Mouse (Mus musculus) erythroblast, adult 5-6 weeks (primary cell): Measurements from ENCODE around the gene Pigyl. TPM values are rescaled to one million over a fixed set of nuclear protein-coding genes. Genes with fewer than 3 reads are reported as not detected.

Experiments
- ATAC-seq: replicated peaks from 2 replicates; pipeline ENCODE4 v1.8.0; 2016; ENCODE audit warnings: moderate number of reproducible peaks, mild to moderate bottlenecking, moderate TSS enrichment, inconsistent platforms; ENCODE audit not compliant: poor library complexity, low FRiP score, severe bottlenecking
- total RNA-seq, 2 experiments: library from RNA; stranded (forward) in 1 of 2; stranded (reverse) in 1 of 2; fragments of 150-400 nt in 1 of 2; fragments of 200-764, 138-1000 nt in 1 of 2; gene quantifications; 2 replicates each; pipeline versions ENCODE4 v1.2.3 to v1.2.4; 2015 to 2017; ENCODE audit warnings: low replicate concordance in 2 of 2

The Pigyl gene
- total RNA-seq, 2 experiments from 2014 or later: 5.6 to 8.2 TPM

GRCm38 (mm10) chr9:22169327-22169726 lies 12.7 kb downstream of the Pigyl start:
- ATAC-seq: no peak

GRCm38 (mm10) chr9:22172318-22172717 lies 15.7 kb downstream of the Pigyl start:
- ATAC-seq: no peak

GRCm38 (mm10) chr9:22188025-22188611 lies 31.5 kb downstream of the Pigyl start, which contains the start of gene Zfp872:
TSS of gene Zfp872 (plus strand) at chr9:22188090.
- ATAC-seq: no peak

DNA sequence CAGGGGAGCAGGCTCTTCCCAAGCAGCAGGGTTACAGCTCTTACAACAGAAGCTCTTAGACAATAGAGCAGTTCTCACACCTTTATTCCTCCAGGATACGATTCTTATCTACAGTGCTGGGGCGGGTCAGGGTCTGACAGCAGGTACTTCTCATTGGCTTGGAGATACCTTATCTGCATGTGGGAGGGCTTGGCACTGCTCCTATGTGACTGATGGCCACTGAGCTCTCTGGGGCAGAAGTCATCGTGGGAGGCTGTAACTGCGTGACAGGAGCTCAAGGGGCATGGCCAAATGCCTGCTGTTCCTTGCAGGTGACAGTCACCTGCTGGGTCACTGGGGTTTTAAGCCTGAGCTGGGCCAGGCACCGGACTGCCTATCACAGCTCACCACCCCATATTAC lies 39.8 kb downstream of the Pigyl start:
- ATAC-seq: no peak

Other genes starting within 250 kb of the Pigyl start
- 17.1 and 21.5 TPM in 2 replicates for gene Rab3d, start 238.7 kb upstream of the Pigyl start, total RNA-seq (2015; ENCODE audit: low replicate concordance)
- 11.2 and 13.4 TPM in 2 replicates for gene Rab3d, start 238.7 kb upstream of the Pigyl start, total RNA-seq (2017; ENCODE audit: low replicate concordance)
- not detected in 2 replicates for gene Ccdc159, start 229.4 kb upstream of the Pigyl start, total RNA-seq (2015; ENCODE audit: low replicate concordance)
- not detected in 2 replicates for gene Ccdc159, start 229.4 kb upstream of the Pigyl start, total RNA-seq (2017; ENCODE audit: low replicate concordance)
- gene Tmem205, start 229.3 kb upstream of the Pigyl start, total RNA-seq (2015; ENCODE audit: low replicate concordance): 9.8 and 15.7 TPM in 2 replicates
- gene Tmem205, start 229.3 kb upstream of the Pigyl start, total RNA-seq (2017; ENCODE audit: low replicate concordance): 1.5 TPM in 2 replicates
- gene Plppr2, start 219.8 kb upstream of the Pigyl start, total RNA-seq (2015; ENCODE audit: low replicate concordance): 0.42 TPM in 1 of 2 replicates, not detected in the other
- not detected in 2 replicates for gene Plppr2, start 219.8 kb upstream of the Pigyl start, total RNA-seq (2017; ENCODE audit: low replicate concordance)
- gene Swsap1, start 201.1 kb upstream of the Pigyl start, total RNA-seq (2015; ENCODE audit: low replicate concordance): 0.58 and 1.5 TPM in 2 replicates
- 3.8 and 6.6 TPM in 2 replicates for gene Swsap1, start 201.1 kb upstream of the Pigyl start, total RNA-seq (2017; ENCODE audit: low replicate concordance)
- 68.1 and 70.3 TPM in 2 replicates for gene Epor, start 193.3 kb upstream of the Pigyl start, total RNA-seq (2015; ENCODE audit: low replicate concordance)
- 70.3 and 91.0 TPM in 2 replicates for gene Epor, start 193.3 kb upstream of the Pigyl start, total RNA-seq (2017; ENCODE audit: low replicate concordance)
- gene Rgl3, start 167.4 kb upstream of the Pigyl start, total RNA-seq (2015; ENCODE audit: low replicate concordance): not detected in 2 replicates
- gene Rgl3, start 167.4 kb upstream of the Pigyl start, total RNA-seq (2017; ENCODE audit: low replicate concordance): not detected in 2 replicates
- gene Ccdc151, start 154.2 kb upstream of the Pigyl start, total RNA-seq (2015; ENCODE audit: low replicate concordance): 4.2 TPM in 1 of 2 replicates, not detected in the other
- gene Ccdc151, start 154.2 kb upstream of the Pigyl start, total RNA-seq (2017; ENCODE audit: low replicate concordance): 0.84 and 0.85 TPM in 2 replicates
- gene Prkcsh, start 154.0 kb upstream of the Pigyl start, total RNA-seq (2015; ENCODE audit: low replicate concordance): 13.1 and 13.4 TPM in 2 replicates
- gene Prkcsh, start 154.0 kb upstream of the Pigyl start, total RNA-seq (2017; ENCODE audit: low replicate concordance): 20.2 and 25.0 TPM in 2 replicates
- not detected in 2 replicates for gene Elavl3, start 104.8 kb upstream of the Pigyl start, total RNA-seq (2015; ENCODE audit: low replicate concordance)
- not detected in 2 replicates for gene Elavl3, start 104.8 kb upstream of the Pigyl start, total RNA-seq (2017; ENCODE audit: low replicate concordance)
- not detected in 2 replicates for gene Gm49318, start 85.6 kb upstream of the Pigyl start, total RNA-seq (2015; ENCODE audit: low replicate concordance)
- not detected in 2 replicates for gene Gm49318, start 85.6 kb upstream of the Pigyl start, total RNA-seq (2017; ENCODE audit: low replicate concordance)
- gene Zfp653, start 85.5 kb upstream of the Pigyl start, total RNA-seq (2015; ENCODE audit: low replicate concordance): 1.0 and 4.0 TPM in 2 replicates
- 1.6 and 2.8 TPM in 2 replicates for gene Zfp653, start 85.5 kb upstream of the Pigyl start, total RNA-seq (2017; ENCODE audit: low replicate concordance)
- 1.9 and 3.3 TPM in 2 replicates for gene Ecsit, start 71.4 kb upstream of the Pigyl start, total RNA-seq (2015; ENCODE audit: low replicate concordance)
- 3.5 and 4.2 TPM in 2 replicates for gene Ecsit, start 71.4 kb upstream of the Pigyl start, total RNA-seq (2017; ENCODE audit: low replicate concordance)
- not detected in 2 replicates for gene Cnn1, start 57.6 kb upstream of the Pigyl start, total RNA-seq (2015; ENCODE audit: low replicate concordance)
- gene Cnn1, start 57.6 kb upstream of the Pigyl start, total RNA-seq (2017; ENCODE audit: low replicate concordance): not detected in 2 replicates
- gene Elof1, start 39.7 kb upstream of the Pigyl start, total RNA-seq (2015; ENCODE audit: low replicate concordance): 28.4 and 30.7 TPM in 2 replicates
- gene Elof1, start 39.7 kb upstream of the Pigyl start, total RNA-seq (2017; ENCODE audit: low replicate concordance): 14.1 and 15.8 TPM in 2 replicates
- gene Acp5, start 21.1 kb upstream of the Pigyl start, total RNA-seq (2015; ENCODE audit: low replicate concordance): 10.8 and 20.7 TPM in 2 replicates
- 9.8 and 18.1 TPM in 2 replicates for gene Acp5, start 21.1 kb upstream of the Pigyl start, total RNA-seq (2017; ENCODE audit: low replicate concordance)
- gene Zfp872, start 31.2 kb downstream of the Pigyl start, total RNA-seq (2015; ENCODE audit: low replicate concordance): not detected in 2 replicates
- not detected in 2 replicates for gene Zfp872, start 31.2 kb downstream of the Pigyl start, total RNA-seq (2017; ENCODE audit: low replicate concordance)
- gene Zfp809, start 68.9 kb downstream of the Pigyl start, total RNA-seq (2015; ENCODE audit: low replicate concordance): 6.5 and 25.4 TPM in 2 replicates
- gene Zfp809, start 68.9 kb downstream of the Pigyl start, total RNA-seq (2017; ENCODE audit: low replicate concordance): 11.0 and 14.8 TPM in 2 replicates
- gene Zfp599, start 103.0 kb downstream of the Pigyl start, total RNA-seq (2015; ENCODE audit: low replicate concordance): 0.96 and 4.0 TPM in 2 replicates
- 0.17 TPM in 1 of 2 replicates, not detected in the other for gene Zfp599, start 103.0 kb downstream of the Pigyl start, total RNA-seq (2017; ENCODE audit: low replicate concordance)
- 0.63 and 4.0 TPM in 2 replicates for gene Zfp810, start 150.8 kb downstream of the Pigyl start, total RNA-seq (2015; ENCODE audit: low replicate concordance)
- gene Zfp810, start 150.8 kb downstream of the Pigyl start, total RNA-seq (2017; ENCODE audit: low replicate concordance): 0.43 and 3.2 TPM in 2 replicates
- 43.7 and 47.1 TPM in 2 replicates for gene Anln, start 232.3 kb downstream of the Pigyl start, total RNA-seq (2015; ENCODE audit: low replicate concordance)
- 35.8 and 68.9 TPM in 2 replicates for gene Anln, start 232.3 kb downstream of the Pigyl start, total RNA-seq (2017; ENCODE audit: low replicate concordance)